Mouse (Mus musculus): Measurements from ENCODE around the gene Gm20458.

Gene Gm20458

DNA sequence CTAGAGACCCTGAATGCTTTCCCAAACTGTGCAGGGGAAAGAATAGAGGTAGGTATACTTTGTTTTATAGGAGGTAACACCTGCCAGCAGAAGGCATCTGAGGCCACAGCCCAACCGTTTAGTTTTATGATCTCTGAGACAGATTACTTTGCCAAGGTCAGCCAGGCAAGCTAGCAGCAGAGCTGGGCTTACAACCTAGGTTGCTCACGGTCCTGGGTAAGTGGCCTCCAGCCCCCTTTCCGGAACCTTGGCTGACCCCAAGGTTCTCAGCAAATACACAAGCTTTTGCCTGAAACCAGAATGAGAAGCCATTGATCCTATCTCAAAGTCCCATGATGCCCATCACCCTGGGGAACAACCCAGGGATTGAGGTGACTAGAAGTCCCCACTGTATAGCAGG lies 26.1 kb upstream of the Gm20458 start:
- no peak for DNase-seq (ENCODE audit: low spot score in 2 of 2)

GRCm38 (mm10) chr2:164435216-164436090 lies 25.3 kb upstream of the Gm20458 start:
- no peak for DNase-seq (ENCODE audit: low spot score in 2 of 2)

DNA sequence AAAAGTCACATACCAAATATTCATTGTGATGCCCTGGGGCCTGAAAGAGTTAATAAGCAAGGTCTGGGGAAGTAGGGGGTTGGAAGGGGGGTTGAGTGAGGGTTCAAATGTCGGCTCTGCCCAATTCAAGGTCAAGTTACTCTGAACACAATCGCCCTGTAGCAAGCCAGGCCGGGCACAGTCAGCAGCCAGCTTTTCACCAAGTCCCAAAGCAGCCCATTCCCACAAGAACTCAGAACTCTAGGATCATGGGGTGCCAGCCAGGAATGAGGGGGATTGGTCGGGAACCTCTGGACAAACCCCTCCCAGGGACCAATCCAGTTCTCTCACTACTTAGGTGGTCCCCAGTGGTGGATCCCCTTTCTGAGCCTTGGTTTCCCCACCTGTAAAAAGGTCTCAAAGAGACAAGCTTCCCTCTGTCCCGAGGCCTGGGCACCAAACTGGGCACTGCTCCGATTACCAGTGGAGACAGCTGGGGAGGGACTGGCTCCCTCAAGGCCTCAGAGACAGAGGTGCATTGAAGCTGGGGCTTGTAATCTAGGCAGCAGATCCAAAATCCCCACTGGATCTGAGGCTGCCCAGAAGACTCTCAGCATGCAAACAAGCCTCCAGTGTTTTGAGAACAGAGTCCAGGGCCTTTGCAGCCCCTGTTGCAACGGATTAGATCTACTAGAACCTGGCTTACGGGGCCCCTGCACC lies 24.4 kb upstream of the Gm20458 start:
- no peak for DNase-seq (ENCODE audit: low spot score in 2 of 2)

GRCm38 (mm10) chr2:164436961-164437360 lies 23.8 kb upstream of the Gm20458 start:
- peak in 1 of 2 experiments; percentile 62 for DNase-seq (ENCODE audit: low spot score in 2 of 2)

DNA sequence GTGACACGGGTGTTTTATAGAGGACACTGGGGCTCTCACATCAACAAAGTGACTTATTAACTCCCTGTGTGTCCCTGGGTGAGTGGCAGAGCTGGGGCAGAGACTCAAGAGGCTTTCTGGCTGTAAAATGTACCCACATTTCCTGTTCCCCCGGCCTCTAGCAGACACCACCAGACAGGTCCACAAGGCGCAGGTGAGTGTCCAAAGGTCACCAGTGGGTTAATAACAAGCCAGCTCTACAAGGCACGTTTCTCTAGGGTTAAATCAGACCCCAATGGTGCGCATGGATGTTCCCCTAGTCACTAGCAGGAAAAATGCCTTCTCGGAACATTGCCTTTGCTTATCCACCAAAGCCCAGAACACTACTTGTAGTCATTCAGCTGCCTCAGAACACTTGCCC lies 23.1 kb upstream of the Gm20458 start:
- DNase-seq (ENCODE audit: low spot score in 2 of 2), result no peak

- no peak for DNase-seq (ENCODE audit: low spot score in 2 of 2)
Measured at GRCm38 (mm10) chr2:164438257-164438656, 22.5 kb upstream of the Gm20458 start.

- no peak for DNase-seq (ENCODE audit: low spot score in 2 of 2)
Measured at GRCm38 (mm10) chr2:164439001-164439421, 21.8 kb upstream of the Gm20458 start.

DNA sequence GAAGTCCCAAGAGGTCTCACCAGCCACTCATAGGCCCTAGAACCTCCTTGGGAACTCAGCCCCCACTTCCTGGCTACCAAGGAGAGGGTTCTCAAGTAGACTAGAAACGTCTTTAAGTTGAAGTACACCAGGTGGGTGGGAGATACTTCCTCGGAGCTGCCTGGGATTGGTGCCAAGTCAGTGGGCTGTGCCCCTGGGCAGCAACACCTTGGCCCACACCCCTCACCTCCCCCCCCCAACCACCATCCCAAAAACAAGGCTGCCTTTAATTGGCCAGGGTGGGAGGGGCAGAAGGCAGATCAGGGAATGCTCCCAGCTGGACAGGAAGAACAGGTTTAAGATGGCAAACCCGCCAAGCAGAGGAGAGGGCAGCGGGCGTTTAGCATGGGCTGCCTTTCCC lies 20.5 kb upstream of the Gm20458 start:
- DNase-seq (ENCODE audit: low spot score in 2 of 2), result no peak

DNA sequence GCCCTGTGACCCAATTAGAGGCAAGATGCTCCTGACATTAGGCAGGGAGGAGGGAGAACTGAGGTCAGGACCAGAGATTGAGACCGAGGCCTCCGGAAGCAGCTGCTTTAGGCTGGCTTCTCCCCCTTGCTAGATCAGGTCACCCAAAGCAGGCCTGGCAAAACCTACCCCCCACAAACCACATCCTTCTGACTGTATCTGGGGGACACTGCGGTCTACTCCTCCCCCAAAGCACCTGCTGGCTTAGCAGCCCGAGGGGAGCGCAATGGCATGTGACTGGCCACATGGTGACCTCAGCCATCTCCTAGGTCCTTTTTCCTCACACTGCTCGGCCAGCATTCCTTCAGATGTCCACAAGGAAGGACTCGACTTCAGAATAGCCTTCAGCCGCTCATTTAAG lies 19.6 kb upstream of the Gm20458 start:
- DNase-seq (ENCODE audit: low spot score in 2 of 2), result no peak

DNA sequence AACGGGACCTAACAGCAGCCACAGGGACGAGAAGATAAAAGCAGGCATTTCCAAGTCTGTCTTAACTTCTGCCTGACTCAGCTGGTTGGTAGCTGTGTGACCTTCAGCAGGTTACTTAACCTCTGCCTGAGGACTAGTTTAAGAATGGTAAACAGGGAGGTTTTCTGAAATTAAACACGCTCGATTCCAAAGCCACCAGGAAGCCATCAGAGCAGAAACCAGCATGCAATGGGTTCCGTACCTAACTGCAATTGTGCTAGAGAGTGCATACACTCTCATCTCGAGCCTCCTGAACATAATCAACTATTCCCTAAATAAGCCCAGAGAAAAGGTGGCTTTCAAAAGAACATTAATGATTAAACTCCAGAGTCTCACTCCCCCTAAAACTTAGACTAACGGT lies 19.0 kb upstream of the Gm20458 start:
- no peak for DNase-seq (ENCODE audit: low spot score in 2 of 2)

DNA sequence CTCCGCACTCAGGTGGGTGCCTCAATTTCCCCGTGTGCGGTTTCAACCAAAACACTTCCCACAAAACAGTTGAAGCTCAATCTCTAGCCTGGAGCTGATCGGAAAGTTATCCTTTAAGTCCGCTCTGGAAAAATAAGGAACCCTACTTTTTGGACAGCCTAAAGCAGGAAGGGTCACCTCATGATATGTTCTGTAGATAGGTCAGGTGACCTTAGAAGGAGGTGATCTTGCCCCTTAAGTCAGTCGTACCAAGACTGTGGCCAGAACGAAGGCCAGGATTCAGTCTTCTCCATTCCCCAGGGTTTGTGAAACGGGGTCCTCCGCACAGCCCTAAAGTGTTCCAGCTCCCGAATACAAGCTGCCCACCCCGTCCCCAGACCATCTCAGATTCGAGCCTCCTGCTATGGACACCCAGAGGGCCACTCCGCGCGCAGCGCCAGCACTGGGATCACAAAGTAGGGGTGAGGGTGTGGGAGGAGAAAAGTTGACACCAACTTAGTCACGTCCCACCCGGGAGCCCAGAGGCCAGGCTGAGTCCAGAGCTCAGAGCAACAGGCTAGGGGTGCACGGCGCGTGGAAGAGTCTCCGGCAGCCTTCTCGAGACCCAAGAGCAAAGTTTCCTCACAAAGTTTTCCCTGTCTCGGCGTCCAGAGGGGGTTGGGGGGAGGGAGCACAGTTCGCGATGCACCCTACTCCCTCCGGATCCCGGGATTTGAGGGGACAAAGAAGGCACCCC lies 18.3 kb upstream of the Gm20458 start:
- no peak for DNase-seq (ENCODE audit: low spot score in 2 of 2)

- DNase-seq (ENCODE audit: low spot score in 2 of 2), result peak; percentile 86 to 91
Measured at GRCm38 (mm10) chr2:164443051-164443437, 17.7 kb upstream of the Gm20458 start.

GRCm38 (mm10) chr2:164443460-164444000 lies 17.2 kb upstream of the Gm20458 start, which contains the start of gene Sdc4:
Gene Sdc4 (minus strand): TSS chr2:164443887.
- no peak for DNase-seq (ENCODE audit: low spot score in 2 of 2)

GRCm38 (mm10) chr2:164444701-164445100 lies 16.1 kb upstream of the Gm20458 start:
- no peak for DNase-seq (ENCODE audit: low spot score in 2 of 2)

GRCm38 (mm10) chr2:164445399-164446085 lies 15.2 kb upstream of the Gm20458 start:
- no peak for DNase-seq (ENCODE audit: low spot score in 2 of 2)

GRCm38 (mm10) chr2:164446086-164446469 lies 14.7 kb upstream of the Gm20458 start:
- no peak for DNase-seq (ENCODE audit: low spot score in 2 of 2)

GRCm38 (mm10) chr2:164448140-164448539 lies 12.6 kb upstream of the Gm20458 start:
- DNase-seq (ENCODE audit: low spot score in 2 of 2), result no peak

GRCm38 (mm10) chr2:164448921-164449320 lies 11.8 kb upstream of the Gm20458 start:
- DNase-seq (ENCODE audit: low spot score in 2 of 2), result no peak

- DNase-seq (ENCODE audit: low spot score in 2 of 2), result no peak
Measured at GRCm38 (mm10) chr2:164449341-164450042, 11.3 kb upstream of the Gm20458 start.

GRCm38 (mm10) chr2:164452000-164452676 lies 8.6 kb upstream of the Gm20458 start:
- no peak for DNase-seq (ENCODE audit: low spot score in 2 of 2)
